Comparison of ENCODE assay signal across 9 mouse cellular contexts in the genomic region with DNA sequence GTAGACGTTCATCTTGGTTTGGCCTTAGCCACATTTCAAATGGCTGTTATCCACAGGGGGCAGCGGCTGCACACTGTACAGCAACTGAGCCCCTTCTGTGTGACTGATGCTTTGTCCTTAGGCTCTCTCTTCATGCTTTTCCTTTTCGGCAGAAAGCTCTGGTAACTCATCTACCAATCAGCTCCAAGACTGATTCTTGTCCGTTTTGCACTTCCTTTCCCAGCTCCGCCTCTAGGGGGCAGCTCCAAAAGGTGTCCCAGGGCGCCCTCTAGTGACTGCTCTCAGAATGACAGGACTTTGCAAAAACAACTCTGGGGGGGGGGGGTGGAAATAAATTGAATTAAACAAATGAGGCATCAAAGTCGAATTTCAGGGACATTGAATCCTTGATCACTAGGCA.
DNase-seq lines count a peak whose midpoint lies in the region; ATAC-seq lines count a peak whose summit lies in the region.
"Had no signal": no experiment of that assay in that cellular context is flagged by ENCODE, and none has a peak within 500 bp of the region (broad histone marks: within the 10 kb centered on the region; RNA-seq: fewer than 3 reads in every experiment).

No protein-coding gene starts in this region.

- no peak overlapping the region for H3K9ac ChIP-seq in intestine, embryonic 14.5 days (ENCODE audit: low read length)
- H3K9ac ChIP-seq in intestine, embryonic 16.5 days (ENCODE audit: low read depth, low read length): no peak overlapping the region

- H3K27me3 ChIP-seq in intestine, embryonic 14.5 days (replicated peaks; ENCODE audit: control insufficient read depth, insufficient read depth, low read length): no peaks in the 10 kb centered on the region
- H3K27me3 ChIP-seq in intestine, embryonic 16.5 days (replicated peaks; ENCODE audit: control insufficient read depth, insufficient read depth, low read length): no peaks in the 10 kb centered on the region

- H3K4me3 ChIP-seq in intestine, embryonic 14.5 days (ENCODE audit: low read depth, low read length): no peak overlapping the region
- no peak overlapping the region for H3K4me3 ChIP-seq in intestine, embryonic 16.5 days (ENCODE audit: low read length)
- H3K4me3 ChIP-seq: erythroblast, embryonic 14.5 days had no signal

- no peak overlapping the region for H3K27ac ChIP-seq in intestine, embryonic 14.5 days (ENCODE audit: low read depth)
- H3K27ac ChIP-seq in intestine, embryonic 16.5 days (ENCODE audit: low read length): no peak overlapping the region

- peak; percentile 89 for DNase-seq in intestine, embryonic 14.5 days (ENCODE audit: low spot score)
- peak; percentile 91 for DNase-seq in adrenal gland, postnatal 10 days
- DNase-seq in embryo, embryonic 11 days: peak; percentile 89
- DNase-seq in heart, postnatal 36 days: peak; percentile 87 to 93
- DNase-seq in left cerebral cortex, postnatal 10 days (ENCODE audit: extremely low spot score in 1 of 2, low spot score in 2 of 2): peak; percentile 40 to 88
- peak; percentile 95 for DNase-seq in naive thymus-derived CD4-positive, alpha-beta T cell, adult 2 months (ENCODE audit: low read depth)
- DNase-seq in telencephalon, adult 2 months (ENCODE audit: low read depth, low spot score): peak; percentile 39

- no peaks in the 10 kb centered on the region for H3K36me3 ChIP-seq in intestine, embryonic 14.5 days (ENCODE audit: control insufficient read depth, insufficient read depth, low read length)
- no peaks in the 10 kb centered on the region for H3K36me3 ChIP-seq in intestine, embryonic 16.5 days (ENCODE audit: control insufficient read depth, insufficient read depth, low read length)

- H3K9me3 ChIP-seq in intestine, embryonic 14.5 days (ENCODE audit: control insufficient read depth, low read length): no peaks in the 10 kb centered on the region
- H3K9me3 ChIP-seq in intestine, embryonic 16.5 days (ENCODE audit: control insufficient read depth, low read length): no peaks in the 10 kb centered on the region

- 33% methylated on average over 7 of the region's 7 CpGs for WGBS in intestine, embryonic 14.5 days
- WGBS in intestine, embryonic 16.5 days: 30% methylated on average over 7 of the region's 7 CpGs

- intact Hi-C loops in heart, postnatal 36 days (cut with DNase I): loop anchor here (1.0 to 5.0 kb wide), 5 partner anchors 118 to 583 kb away; no protein-coding TSS in a partner anchor
- intact Hi-C loops in left cerebral cortex, postnatal 10 days (cut with DNase I): loop anchor here (5.0 kb wide), 1 partner anchor 577 kb away; a partner anchor contains a TSS

- H3K4me1 ChIP-seq in intestine, embryonic 14.5 days (replicated peaks; ENCODE audit: control insufficient read depth, insufficient read depth, low read length): no peaks in the 10 kb centered on the region
- peaks cover 3% of the 10 kb centered on the region; the same call in 1 of the 2 replicates for H3K4me1 ChIP-seq in intestine, embryonic 16.5 days (ENCODE audit: control insufficient read depth, insufficient read depth, low read length)

- no peak overlapping the region for H3K4me2 ChIP-seq in intestine, embryonic 14.5 days (ENCODE audit: low read length)
- no peak overlapping the region for H3K4me2 ChIP-seq in intestine, embryonic 16.5 days (ENCODE audit: low read depth, low read length)

- no peak for ATAC-seq in intestine, embryonic 14.5 days (replicated peaks; ENCODE audit: low FRiP score, low TSS enrichment, low read depth)
- ATAC-seq in intestine, embryonic 16.5 days: no peak

Comparison
In these comparisons a context has a peak if more than half of its experiments do, and no peak if none do; other contexts are left out.
1. DNase-seq: peak in every context shown above with its lines; median percentile 95 in naive thymus-derived CD4-positive, alpha-beta T cell, adult 2 months; 91 in adrenal gland, postnatal 10 days; 90 in heart, postnatal 36 days; 89 in intestine, embryonic 14.5 days; 89 in embryo, embryonic 11 days; 64 in left cerebral cortex, postnatal 10 days; 39 in telencephalon, adult 2 months.